Mouse (Mus musculus): ENCODE results near the gene Ssxb6. TPM values are rescaled to one million over a fixed set of nuclear protein-coding genes. Genes with fewer than 3 reads are reported as not detected.
"Not testable (repeated sequence)": the region's sequence is repeated elsewhere in the genome, so short reads cannot be mapped to it uniquely, and the experiment has no call there.

Ssxb6 gene
- not detected in 2 replicates for polyA plus RNA-seq (2014; fragmentation: Nextera tagmentation; extraction: Ambion mirVana)

GRCm38 (mm10) chrX:8548155-8548554 lies at the start of gene Ssxb6:
Gene Ssxb6 (minus strand): TSS chrX:8548255.
- H3K4me3 ChIP-seq (replicated peaks; ENCODE audit: low read length); H3K36me3 ChIP-seq (replicated peaks; ENCODE audit: control insufficient read depth, insufficient read depth); ATAC-seq (ENCODE audit: low FRiP score); H3K27ac ChIP-seq; H3K27me3 ChIP-seq (ENCODE audit: control insufficient read depth, insufficient read depth, low read length); H3K4me2 ChIP-seq (replicated peaks); DNase-seq (ENCODE audit: low spot score); H3K4me1 ChIP-seq (replicated peaks; ENCODE audit: control insufficient read depth, insufficient read depth, low read length); H3K9ac ChIP-seq; H3K9me3 ChIP-seq (ENCODE audit: control insufficient read depth, low read length): not testable (repeated sequence)
- WGBS = 78% methylated on average over 4 of the region's 4 CpGs

GRCm38 (mm10) chrX:8591716-8592115 lies 43.7 kb upstream of the Ssxb6 start, which contains the start of gene Ssxb3:
Gene Ssxb3 (minus strand): TSS chrX:8591816.
- not testable (repeated sequence) for H3K4me3 ChIP-seq (replicated peaks; ENCODE audit: low read length); H3K9me3 ChIP-seq (ENCODE audit: control insufficient read depth, low read length); H3K27ac ChIP-seq; H3K9ac ChIP-seq; H3K36me3 ChIP-seq (replicated peaks; ENCODE audit: control insufficient read depth, insufficient read depth); H3K4me1 ChIP-seq (replicated peaks; ENCODE audit: control insufficient read depth, insufficient read depth, low read length); H3K4me2 ChIP-seq (replicated peaks); ATAC-seq (ENCODE audit: low FRiP score); H3K27me3 ChIP-seq (ENCODE audit: control insufficient read depth, insufficient read depth, low read length); DNase-seq (ENCODE audit: low spot score)
- WGBS = 17% methylated on average over 1 of the region's 1 CpGs

GRCm38 (mm10) chrX:8524854-8525253 lies 23.2 kb downstream of the Ssxb6 start, which contains the start of gene Gm14459:
Gene Gm14459 (minus strand): TSS chrX:8524954.
- Histone ChIP-seq H3K4me3 (replicated peaks; ENCODE audit: low read length) (no peak within 1 kb of the TSS), H3K9ac (no peak within 1 kb of the TSS), H3K27me3 (ENCODE audit: control insufficient read depth, insufficient read depth, low read length) (no peaks in the 10 kb centered on the region), H3K4me2 (replicated peaks) (no peak within 1 kb of the TSS), H3K9me3 (ENCODE audit: control insufficient read depth, low read length) (no peaks in the 10 kb centered on the region), H3K4me1 (replicated peaks; ENCODE audit: control insufficient read depth, insufficient read depth, low read length) (no peaks in the 10 kb centered on the region), H3K27ac (no peak within 1 kb of the TSS), H3K36me3 (replicated peaks; ENCODE audit: control insufficient read depth, insufficient read depth) (no peaks in the 10 kb centered on the region)
- ATAC-seq (ENCODE audit: low FRiP score) = no peak
- WGBS = 89% methylated on average over 2 of the region's 2 CpGs
- DNase-seq (ENCODE audit: low spot score) = no peak

Other genes starting within 250 kb of the Ssxb6 start
- gene Ssxb10, start 220.8 kb downstream of the Ssxb6 start, polyA plus RNA-seq (2014; fragmentation: Nextera tagmentation; extraction: Ambion mirVana) = not detected in 2 replicates
- not detected in 2 replicates for gene Ssxb9, start 181.3 kb downstream of the Ssxb6 start, polyA plus RNA-seq (2014; fragmentation: Nextera tagmentation; extraction: Ambion mirVana)
- not detected in 2 replicates for gene Ssxb1, start 134.9 kb downstream of the Ssxb6 start, polyA plus RNA-seq (2014; fragmentation: Nextera tagmentation; extraction: Ambion mirVana)
- not detected in 2 replicates for gene Ssxb2, start 86.5 kb downstream of the Ssxb6 start, polyA plus RNA-seq (2014; fragmentation: Nextera tagmentation; extraction: Ambion mirVana)
- not detected in 2 replicates for gene Gm14459, start 23.3 kb downstream of the Ssxb6 start, polyA plus RNA-seq (2014; fragmentation: Nextera tagmentation; extraction: Ambion mirVana)
- not detected in 2 replicates for gene Ssxb3, start 43.6 kb upstream of the Ssxb6 start, polyA plus RNA-seq (2014; fragmentation: Nextera tagmentation; extraction: Ambion mirVana)
- not detected in 2 replicates for gene Ssxb8, start 142.6 kb upstream of the Ssxb6 start, polyA plus RNA-seq (2014; fragmentation: Nextera tagmentation; extraction: Ambion mirVana)
- gene Ssx9, start 200.2 kb upstream of the Ssxb6 start, polyA plus RNA-seq (2014; fragmentation: Nextera tagmentation; extraction: Ambion mirVana) = not detected in 2 replicates